Mouse (Mus musculus) intestine, postnatal 0 days (tissue): ENCODE measurements around the gene Glipr2. TPM values are rescaled to one million over a fixed set of nuclear protein-coding genes. Genes with fewer than 3 reads are reported as not detected.
A peak's percentile ranks its signal among the peaks of the same experiment; 100 is the strongest.

ENCODE experiments used
- ATAC-seq: fragments of 200-750 bp; cut with Nextera tagmentation; 2 replicates; pipeline ENCODE4 v1.8.0; 2017; ENCODE audit warnings: mild to moderate bottlenecking, moderate TSS enrichment, moderate library complexity
- H3K27ac ChIP-seq: fragments of 300-500 bp; sonication (generic); 2 replicates; pipeline ENCODE4 v1.5.1; 2014; ENCODE audit warnings: mild to moderate bottlenecking, low read depth, low read length, moderate library complexity
- H3K27me3 ChIP-seq: fragments of 300-500 bp; sonication (generic); replicated peaks from 2 replicates; pipeline ENCODE4 v1.6.1; 2014; ENCODE audit warnings: low read length, mixed read lengths; ENCODE audit not compliant: control insufficient read depth, insufficient read depth
- H3K36me3 ChIP-seq: fragments of 300-500 bp; sonication (generic); 2 replicates; pipeline ENCODE4 v1.6.1; 2014; ENCODE audit warnings: mild to moderate bottlenecking, moderate library complexity; ENCODE audit not compliant: control insufficient read depth, insufficient read depth
- H3K4me1 ChIP-seq: fragments of 300-500 bp; sonication (generic); replicated peaks from 2 replicates; pipeline ENCODE4 v1.6.1; 2014; ENCODE audit warnings: antibody characterized with exemption, low read length, mixed read lengths; ENCODE audit not compliant: control insufficient read depth, insufficient read depth
- H3K4me2 ChIP-seq: fragments of 300-500 bp; sonication (generic); replicated peaks from 2 replicates; pipeline ENCODE4 v1.6.1; 2014; ENCODE audit warnings: low read depth, mild to moderate bottlenecking, moderate library complexity
- H3K4me3 ChIP-seq: fragments of 300-500 bp; sonication (generic); 2 replicates; pipeline ENCODE4 v1.5.1; 2014; ENCODE audit warnings: low read depth, low read length
- H3K9ac ChIP-seq: fragments of 300-500 bp; sonication (generic); 2 replicates; pipeline ENCODE4 v1.6.1; 2014; ENCODE audit warnings: mild to moderate bottlenecking, low read depth, low read length
- H3K9me3 ChIP-seq: fragments of 300-500 bp; sonication (generic); 2 replicates; pipeline ENCODE4 v1.6.1; 2016; ENCODE audit warnings: mixed run types; ENCODE audit not compliant: control insufficient read depth
- CTCF ChIP-seq: sonication (generic); IDR thresholded peaks from 2 replicates; pipeline ENCODE4 v1.5.1; 2016; ENCODE audit warnings: low read depth, mild to moderate bottlenecking, control low read depth, antibody characterized with exemption, moderate library complexity
- WGBS: fragments of 180-500 bp; shearing (Covaris S2); extraction: QIAGEN DNeasy Blood & Tissue Kit; methylation state at CpG from one replicate; pipeline ENCODE4 v1.1.7; 2014; 5-methylcytosine and 5-hydroxymethylcytosine counted together
- polyA plus RNA-seq: library from polyadenylated mRNA; unstranded; fragments of >200 nt; fragmentation: Nextera tagmentation; extraction: Ambion mirVana; gene quantifications from 2 replicates; pipeline ENCODE4 v1.2.1, GENCODE M21; 2015

The Glipr2 gene
- 25.2 and 26.8 TPM in 2 replicates for polyA plus RNA-seq

DNA sequence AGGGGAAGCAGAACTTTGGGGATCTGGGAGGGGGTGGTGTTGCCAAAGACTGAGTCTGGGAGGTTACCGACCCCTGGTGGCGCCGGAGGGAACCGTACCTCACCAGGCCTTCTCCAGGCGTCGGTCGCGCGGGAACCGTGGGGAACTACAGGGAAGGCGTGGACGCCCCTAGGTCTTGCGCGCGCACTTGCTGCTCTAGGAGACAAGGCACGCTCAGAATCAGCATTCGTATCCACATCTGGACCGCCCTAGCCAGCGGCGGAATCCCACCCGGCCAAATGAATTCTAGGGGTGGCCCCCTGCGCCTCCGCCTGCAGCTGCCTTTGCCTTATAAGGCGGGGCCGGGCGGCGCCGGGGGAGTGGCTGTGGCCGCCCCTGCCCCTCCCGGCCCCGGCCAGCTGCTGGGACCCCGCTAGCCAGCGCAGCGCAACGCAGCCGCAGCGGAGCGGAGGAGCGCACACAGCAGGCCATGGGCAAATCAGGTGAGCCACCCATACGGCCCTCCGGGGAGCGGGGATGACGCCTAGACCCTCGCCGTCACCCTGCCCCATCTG, at the start of gene Glipr2:
TSS of gene Glipr2 (plus strand) at position 110 of the 554 bp plus-strand sequence.
- WGBS = under 1% methylated on average over 44 of the region's 45 CpGs
- peak within 1 kb of the TSS; percentile 50 for H3K9ac ChIP-seq
- peaks cover 7% of the 10 kb centered on the region; the same call in 1 of the 2 replicates for H3K4me1 ChIP-seq
- H3K27ac ChIP-seq = peak within 1 kb of the TSS; percentile 37; the same call in 1 of the 2 replicates
- H3K27me3 ChIP-seq = no peaks in the 10 kb centered on the region
- H3K36me3 ChIP-seq = no peaks in the 10 kb centered on the region
- peak; percentile 66 for ATAC-seq
- peak within 1 kb of the TSS; percentile 63 for H3K4me3 ChIP-seq
- peak; percentile 90 for TF ChIP-seq CTCF
- H3K4me2 ChIP-seq = peak within 1 kb of the TSS; percentile 99
- no peaks in the 10 kb centered on the region for H3K9me3 ChIP-seq

DNA sequence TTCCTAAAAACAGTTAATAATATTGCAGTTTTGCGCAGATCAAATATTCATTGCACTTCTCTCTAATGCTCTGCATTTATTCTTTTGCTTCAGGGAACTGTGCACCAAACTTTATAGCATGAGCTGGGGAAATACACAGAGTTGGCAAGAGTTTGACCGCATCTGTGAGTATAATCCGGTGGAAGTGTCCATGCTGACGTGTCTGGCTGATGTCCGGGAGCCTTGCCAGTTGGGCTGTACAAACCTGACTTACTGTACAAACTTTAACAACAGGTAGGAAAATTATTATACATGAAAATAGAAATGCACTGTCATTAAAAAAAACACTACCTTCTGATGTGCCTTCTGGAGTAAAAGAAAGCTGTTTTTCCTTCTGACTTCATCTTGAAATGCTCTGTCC, 39.0 kb upstream of the Glipr2 start:
- no peak for TF ChIP-seq CTCF
- H3K4me3 ChIP-seq = no peak overlapping the region
- H3K27ac ChIP-seq = no peak overlapping the region
- H3K9me3 ChIP-seq = no peaks in the 10 kb centered on the region
- no peaks in the 10 kb centered on the region for H3K27me3 ChIP-seq
- ATAC-seq = no peak
- WGBS = 93% methylated on average over 5 of the region's 5 CpGs
- no peak overlapping the region for H3K9ac ChIP-seq
- H3K4me1 ChIP-seq = no peaks in the 10 kb centered on the region
- H3K36me3 ChIP-seq = no peaks in the 10 kb centered on the region
- H3K4me2 ChIP-seq = no peak overlapping the region

DNA sequence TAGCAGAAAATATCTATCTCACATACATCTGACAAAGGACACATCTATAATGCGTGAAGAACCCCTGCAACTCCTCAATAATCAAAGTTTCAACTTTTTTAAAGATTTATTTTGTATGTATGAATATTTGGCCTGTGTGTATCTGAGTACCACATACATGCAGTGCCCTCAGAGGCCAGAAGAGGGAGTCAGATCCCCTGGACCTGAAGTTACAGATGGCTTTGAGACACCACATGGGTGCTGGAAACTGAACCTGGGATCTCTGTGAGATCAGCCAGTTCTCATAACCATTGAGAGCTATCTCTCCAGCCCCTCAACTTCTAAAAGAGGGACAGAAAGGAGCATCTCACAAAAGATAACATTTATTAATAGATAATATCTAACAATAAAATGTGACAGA, 36.6 kb upstream of the Glipr2 start:
- no peaks in the 10 kb centered on the region for H3K4me1 ChIP-seq
- TF ChIP-seq CTCF = peak; percentile 34; the same call in 1 of the 2 replicates
- H3K27ac ChIP-seq = no peak overlapping the region
- no peak overlapping the region for H3K4me3 ChIP-seq
- H3K4me2 ChIP-seq = no peak overlapping the region
- 94% methylated on average over 1 of the region's 1 CpGs for WGBS
- H3K36me3 ChIP-seq = no peaks in the 10 kb centered on the region
- H3K9me3 ChIP-seq = no peaks in the 10 kb centered on the region
- no peaks in the 10 kb centered on the region for H3K27me3 ChIP-seq
- H3K9ac ChIP-seq = no peak overlapping the region
- no peak for ATAC-seq

- no peak for TF ChIP-seq CTCF
- Histone ChIP-seq H3K4me2 (no peak overlapping the region), H3K36me3 (peaks cover 2% of the 10 kb centered on the region; the same call in 1 of the 2 replicates), H3K27ac (no peak overlapping the region), H3K4me3 (no peak overlapping the region), H3K9me3 (no peaks in the 10 kb centered on the region), H3K9ac (no peak overlapping the region), H3K27me3 (no peaks in the 10 kb centered on the region), H3K4me1 (no peaks in the 10 kb centered on the region)
- ATAC-seq = no peak
- WGBS = 83% methylated on average over 6 of the region's 6 CpGs
Observed at GRCm38 (mm10) chr4:43925125-43925524, 32.1 kb upstream of the Glipr2 start.

GRCm38 (mm10) chr4:43925779-43926178, 31.4 kb upstream of the Glipr2 start:
- no peak overlapping the region for H3K4me3 ChIP-seq
- 15% methylated on average over 3 of the region's 3 CpGs for WGBS
- no peak overlapping the region for H3K27ac ChIP-seq
- H3K4me1 ChIP-seq = no peaks in the 10 kb centered on the region
- no peaks in the 10 kb centered on the region for H3K27me3 ChIP-seq
- no peaks in the 10 kb centered on the region for H3K9me3 ChIP-seq
- no peak overlapping the region for H3K4me2 ChIP-seq
- peak; percentile 97 for TF ChIP-seq CTCF
- peak; percentile 57 for ATAC-seq
- no peak overlapping the region for H3K9ac ChIP-seq
- peaks cover 4% of the 10 kb centered on the region; the same call in 1 of the 2 replicates for H3K36me3 ChIP-seq

- no peak overlapping the region for H3K27ac ChIP-seq
- TF ChIP-seq CTCF = peak; percentile 65
- no peak overlapping the region for H3K9ac ChIP-seq
- peaks cover 7% of the 10 kb centered on the region; the same call in 1 of the 2 replicates for H3K36me3 ChIP-seq
- no peaks in the 10 kb centered on the region for H3K9me3 ChIP-seq
- no peaks in the 10 kb centered on the region for H3K4me1 ChIP-seq
- H3K4me2 ChIP-seq = no peak overlapping the region
- ATAC-seq = no peak
- H3K27me3 ChIP-seq = no peaks in the 10 kb centered on the region
- 96% methylated on average over 3 of the region's 3 CpGs for WGBS
- H3K4me3 ChIP-seq = no peak overlapping the region
Observed at GRCm38 (mm10) chr4:43927826-43928225, 29.4 kb upstream of the Glipr2 start.
